Mouse (Mus musculus) embryonic facial prominence, embryonic 13.5 days (tissue): ENCODE results near the gene Elfn2. TPM values are rescaled to one million over a fixed set of nuclear protein-coding genes. Genes with fewer than 3 reads are reported as not detected.

ENCODE experiments used
- ATAC-seq: fragments of 200-750 bp; cut with Nextera tagmentation; 2 replicates; pipeline ENCODE4 v1.8.0; 2017; ENCODE audit warnings: low read depth; ENCODE audit not compliant: insufficient number of reproducible peaks, insufficient read depth, low FRiP score, low TSS enrichment
- H3K27ac ChIP-seq: fragments of 300-500 bp; sonication (generic); 2 replicates; pipeline ENCODE4 v1.5.1; 2015; ENCODE audit warnings: moderate library complexity, mild to moderate bottlenecking, inconsistent platforms
- H3K27me3 ChIP-seq: fragments of 300-500 bp; sonication (generic); 2 replicates; pipeline ENCODE4 v1.6.1; 2015; ENCODE audit warnings: mild to moderate bottlenecking, inconsistent platforms
- H3K36me3 ChIP-seq: fragments of 300-500 bp; sonication (generic); 2 replicates; pipeline ENCODE4 v1.6.1; 2015; ENCODE audit warnings: mild to moderate bottlenecking, inconsistent platforms
- H3K4me1 ChIP-seq: fragments of 300-500 bp; sonication (generic); 2 replicates; pipeline ENCODE4 v1.6.1; 2015; ENCODE audit warnings: inconsistent platforms
- H3K4me2 ChIP-seq: fragments of 300-500 bp; sonication (generic); 2 replicates; pipeline ENCODE4 v1.6.1; 2015; ENCODE audit warnings: moderate library complexity, mild to moderate bottlenecking, inconsistent platforms
- H3K4me3 ChIP-seq: fragments of 300-500 bp; sonication (generic); 2 replicates; pipeline ENCODE4 v1.5.1; 2015; ENCODE audit warnings: mild to moderate bottlenecking, inconsistent platforms
- H3K9ac ChIP-seq: fragments of 300-500 bp; sonication (generic); 2 replicates; pipeline ENCODE4 v1.6.1; 2015; ENCODE audit warnings: mild to moderate bottlenecking, inconsistent platforms
- H3K9me3 ChIP-seq: fragments of 300-500 bp; sonication (generic); 2 replicates; pipeline ENCODE4 v1.6.1; 2016; ENCODE audit warnings: inconsistent platforms
- WGBS: fragments of 180-500 bp; shearing (Covaris S2); methylation state at CpG from one replicate; pipeline ENCODE4 v1.1.7; 2015; ENCODE audit warnings: mixed read lengths; 5-methylcytosine and 5-hydroxymethylcytosine counted together
- polyA plus RNA-seq: library from polyadenylated mRNA; unstranded; fragments of >200 nt; fragmentation: Nextera tagmentation; extraction: Ambion mirVana; gene quantifications from 2 replicates; pipeline ENCODE4 v1.2.1, GENCODE M21; 2015

The Elfn2 gene
- polyA plus RNA-seq, 1 experiment from 2014 or later: 0.06 TPM

- Histone ChIP-seq H3K4me1 (0 out of 2 replicates have a peak, but pooled peaks cover 5% of the 10 kb centered on the region), H3K4me2 (no peak overlapping the region), H3K27me3 (peaks cover 16% of the 10 kb centered on the region), H3K27ac (no peak overlapping the region), H3K9me3 (no peaks in the 10 kb centered on the region), H3K36me3 (no peaks in the 10 kb centered on the region), H3K9ac (no peak overlapping the region), H3K4me3 (no peak overlapping the region)
- 59% methylated on average over 3 of the region's 3 CpGs for WGBS
- ATAC-seq: no peak
Observed at GRCm38 (mm10) chr15:78699513-78699912, 19.1 kb downstream of the Elfn2 start.

- no peak for ATAC-seq
- 79% methylated on average over 13 of the region's 13 CpGs for WGBS
Observed at GRCm38 (mm10) chr15:78698491-78699135, 20.0 kb downstream of the Elfn2 start.

GRCm38 (mm10) chr15:78698084-78698483, 20.5 kb downstream of the Elfn2 start:
- Histone ChIP-seq H3K36me3 (no peaks in the 10 kb centered on the region), H3K27ac (no peak overlapping the region), H3K27me3 (peaks cover 16% of the 10 kb centered on the region), H3K9me3 (no peaks in the 10 kb centered on the region), H3K9ac (no peak overlapping the region), H3K4me1 (0 out of 2 replicates have a peak, but pooled peaks cover 5% of the 10 kb centered on the region), H3K4me3 (no peak overlapping the region), H3K4me2 (no peak overlapping the region)
- 27% methylated on average over 5 of the region's 5 CpGs for WGBS
- ATAC-seq: no peak

More at GRCm38 (mm10) chr15:78698491-78699135, 20.0 kb downstream of the Elfn2 start:
- Histone ChIP-seq H3K4me1 (0 out of 2 replicates have a peak, but pooled peaks cover 5% of the 10 kb centered on the region), H3K27ac (no peak overlapping the region), H3K4me2 (no peak overlapping the region), H3K36me3 (no peaks in the 10 kb centered on the region), H3K4me3 (no peak overlapping the region), H3K27me3 (peaks cover 16% of the 10 kb centered on the region), H3K9me3 (no peaks in the 10 kb centered on the region), H3K9ac (no peak overlapping the region)

- Histone ChIP-seq H3K4me3 (no peak overlapping the region), H3K4me2 (no peak overlapping the region), H3K27me3 (peaks cover 16% of the 10 kb centered on the region), H3K9ac (no peak overlapping the region), H3K9me3 (no peaks in the 10 kb centered on the region), H3K36me3 (no peaks in the 10 kb centered on the region), H3K27ac (no peak overlapping the region), H3K4me1 (0 out of 2 replicates have a peak, but pooled peaks cover 9% of the 10 kb centered on the region)
- 13% methylated on average over 5 of the region's 5 CpGs for WGBS
- no peak for ATAC-seq
Observed at GRCm38 (mm10) chr15:78695745-78696144, 22.8 kb downstream of the Elfn2 start.

GRCm38 (mm10) chr15:78692505-78692904, 26.1 kb downstream of the Elfn2 start:
- no peaks in the 10 kb centered on the region for H3K9me3 ChIP-seq
- H3K4me2 ChIP-seq: no peak overlapping the region
- 64% methylated on average over 8 of the region's 8 CpGs for WGBS
- 0 out of 2 replicates have a peak, but pooled peaks cover 4% of the 10 kb centered on the region for H3K4me1 ChIP-seq
- H3K27me3 ChIP-seq: peaks cover 4% of the 10 kb centered on the region; the same call in 1 of the 2 replicates
- H3K4me3 ChIP-seq: no peak overlapping the region
- peak overlapping the region; percentile 52; the same call in 1 of the 2 replicates for H3K9ac ChIP-seq
- no peaks in the 10 kb centered on the region for H3K36me3 ChIP-seq
- ATAC-seq: no peak
- H3K27ac ChIP-seq: 0 out of 2 replicates have a peak overlapping the region, but pooled peaks have one; percentile 16

- ATAC-seq: no peak
- Histone ChIP-seq H3K4me1 (0 out of 2 replicates have a peak, but pooled peaks cover 4% of the 10 kb centered on the region), H3K36me3 (no peaks in the 10 kb centered on the region), H3K4me2 (no peak overlapping the region), H3K9me3 (no peaks in the 10 kb centered on the region), H3K27me3 (no peaks in the 10 kb centered on the region), H3K4me3 (no peak overlapping the region), H3K9ac (no peak overlapping the region), H3K27ac (no peak overlapping the region)
- 81% methylated on average over 2 of the region's 2 CpGs for WGBS
Observed at GRCm38 (mm10) chr15:78690716-78691115, 27.9 kb downstream of the Elfn2 start.

GRCm38 (mm10) chr15:78686910-78687309, 31.7 kb downstream of the Elfn2 start:
- Histone ChIP-seq H3K27ac (no peak overlapping the region), H3K27me3 (0 out of 2 replicates have a peak, but pooled peaks cover 3% of the 10 kb centered on the region), H3K4me1 (peaks cover 16% of the 10 kb centered on the region), H3K4me3 (no peak overlapping the region), H3K36me3 (no peaks in the 10 kb centered on the region), H3K9ac (no peak overlapping the region), H3K4me2 (no peak overlapping the region), H3K9me3 (no peaks in the 10 kb centered on the region)
- no peak for ATAC-seq
- 69% methylated on average over 7 of the region's 7 CpGs for WGBS

- H3K27me3 ChIP-seq: 0 out of 2 replicates have a peak, but pooled peaks cover 3% of the 10 kb centered on the region
- H3K27ac ChIP-seq: no peak overlapping the region
- ATAC-seq: no peak
- H3K9me3 ChIP-seq: no peaks in the 10 kb centered on the region
- H3K4me1 ChIP-seq: peaks cover 21% of the 10 kb centered on the region
- peak overlapping the region; percentile 1; the same call in 1 of the 2 replicates for H3K4me2 ChIP-seq
- WGBS: 6% methylated on average over 9 of the region's 9 CpGs
- H3K9ac ChIP-seq: no peak overlapping the region
- no peaks in the 10 kb centered on the region for H3K36me3 ChIP-seq
- H3K4me3 ChIP-seq: no peak overlapping the region
Observed at GRCm38 (mm10) chr15:78684111-78684510, 34.5 kb downstream of the Elfn2 start.

GRCm38 (mm10) chr15:78683474-78683873, 35.1 kb downstream of the Elfn2 start:
- WGBS: 19% methylated on average over 8 of the region's 8 CpGs

GRCm38 (mm10) chr15:78681781-78682180, 36.8 kb downstream of the Elfn2 start:
- Histone ChIP-seq H3K4me3 (no peak overlapping the region), H3K4me1 (peaks cover 21% of the 10 kb centered on the region), H3K27me3 (0 out of 2 replicates have a peak, but pooled peaks cover 3% of the 10 kb centered on the region), H3K36me3 (no peaks in the 10 kb centered on the region), H3K9ac (no peak overlapping the region), H3K4me2 (no peak overlapping the region), H3K9me3 (no peaks in the 10 kb centered on the region), H3K27ac (no peak overlapping the region)
- WGBS: 58% methylated on average over 8 of the region's 8 CpGs
- no peak for ATAC-seq

More at GRCm38 (mm10) chr15:78683474-78683873, 35.1 kb downstream of the Elfn2 start:
- H3K9me3 ChIP-seq: no peaks in the 10 kb centered on the region
- H3K4me3 ChIP-seq: no peak overlapping the region
- H3K4me2 ChIP-seq: 0 out of 2 replicates have a peak overlapping the region, but pooled peaks have one; percentile 1
- H3K36me3 ChIP-seq: no peaks in the 10 kb centered on the region
- H3K27ac ChIP-seq: no peak overlapping the region
- 0 out of 2 replicates have a peak, but pooled peaks cover 3% of the 10 kb centered on the region for H3K27me3 ChIP-seq
- no peak overlapping the region for H3K9ac ChIP-seq
- peaks cover 21% of the 10 kb centered on the region for H3K4me1 ChIP-seq
- no peak for ATAC-seq

- no peak for ATAC-seq
- peaks cover 21% of the 10 kb centered on the region for H3K4me1 ChIP-seq
- H3K36me3 ChIP-seq: no peaks in the 10 kb centered on the region
- 0 out of 2 replicates have a peak overlapping the region, but pooled peaks have one; percentile 6 for H3K9ac ChIP-seq
- no peak overlapping the region for H3K27ac ChIP-seq
- H3K27me3 ChIP-seq: 0 out of 2 replicates have a peak, but pooled peaks cover 4% of the 10 kb centered on the region
- no peaks in the 10 kb centered on the region for H3K9me3 ChIP-seq
- no peak overlapping the region for H3K4me3 ChIP-seq
- WGBS: 79% methylated on average over 8 of the region's 8 CpGs
- no peak overlapping the region for H3K4me2 ChIP-seq
Observed at GRCm38 (mm10) chr15:78681301-78681700, 37.3 kb downstream of the Elfn2 start.

- Histone ChIP-seq H3K27ac (no peak overlapping the region), H3K9ac (no peak overlapping the region), H3K36me3 (no peaks in the 10 kb centered on the region), H3K9me3 (no peaks in the 10 kb centered on the region), H3K27me3 (peaks cover 14% of the 10 kb centered on the region), H3K4me3 (no peak overlapping the region), H3K4me1 (peaks cover 24% of the 10 kb centered on the region), H3K4me2 (no peak overlapping the region)
- WGBS: 66% methylated on average over 22 of the region's 22 CpGs
- no peak for ATAC-seq
Observed at GRCm38 (mm10) chr15:78680291-78680690, 38.3 kb downstream of the Elfn2 start.
